Mouse (Mus musculus): ENCODE data around the gene Stx1a.

DNA sequence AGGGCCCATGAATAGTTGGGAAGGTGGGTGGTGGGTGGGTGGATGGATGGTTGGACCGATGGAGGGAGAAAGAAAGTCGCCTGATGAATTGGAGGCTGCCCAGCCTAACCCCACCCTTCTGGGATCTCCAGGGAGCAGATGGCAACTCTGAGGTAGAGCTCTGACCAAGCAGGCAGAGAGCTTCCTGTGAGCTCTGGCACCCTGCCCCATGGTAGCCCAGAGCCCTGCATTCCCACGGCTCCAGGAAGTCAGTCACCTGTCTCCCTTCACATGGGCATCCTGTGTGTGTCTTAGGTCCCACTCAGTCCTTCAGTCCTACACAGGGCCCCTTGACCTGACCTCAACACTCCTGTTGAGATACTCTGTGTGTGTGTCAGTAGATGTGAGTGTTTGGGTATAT, 14.7 kb downstream of the Stx1a start:
- TF ChIP-seq CTCF (IDR thresholded peaks at IDR 0.05; ENCODE audit: control insufficient read depth, insufficient read depth, insufficient replicate concordance, low read depth, low read length) (no peak), POLR2A (IDR thresholded peaks at IDR 0.05; ENCODE audit: control insufficient read depth, low read depth, low read length) (no peak)

Measured in testis, adult 2 months (tissue).